In genomic region chr10:21077151-21077719, GRCm38 (mm10) we compare ENCODE assay signal across 12 mouse cellular contexts.
DNase-seq lines count a peak whose midpoint lies in the region; ATAC-seq lines count a peak whose summit lies in the region.
"Had no signal": no experiment of that assay in that cellular context is flagged by ENCODE, and none has a peak within 500 bp of the region (broad histone marks: within the 10 kb centered on the region; RNA-seq: fewer than 3 reads in every experiment).

No protein-coding gene starts in this region.

- peak overlapping the region; percentile 31; the same call in 1 of the 2 replicates for H3K27ac ChIP-seq in forebrain, embryonic 10.5 days
- H3K27ac ChIP-seq in forebrain, embryonic 16.5 days (ENCODE audit: low read length) = no peak overlapping the region
- H3K27ac ChIP-seq: embryonic facial prominence, embryonic 12.5 days; heart, adult 2 months had no signal

- no peak for ATAC-seq in forebrain, embryonic 16.5 days
- peak; percentile 80 for ATAC-seq in common myeloid progenitor, adult 5-6 weeks (replicated peaks; ENCODE audit: low read depth, poor library complexity, severe bottlenecking)

- no peak overlapping the region for H3K4me2 ChIP-seq in forebrain, embryonic 16.5 days (ENCODE audit: low read length)
- H3K4me2 ChIP-seq: embryonic facial prominence, embryonic 12.5 days; midbrain, embryonic 11.5 days had no signal

- H3K36me3 ChIP-seq in forebrain, embryonic 10.5 days (replicated peaks) = peaks cover 8% of the 10 kb centered on the region
- no peaks in the 10 kb centered on the region for H3K36me3 ChIP-seq in forebrain, embryonic 16.5 days (ENCODE audit: control insufficient read depth, insufficient read depth)
- no peaks in the 10 kb centered on the region for H3K36me3 ChIP-seq in splenic B cell, adult 2 months (ENCODE audit: control insufficient read depth, insufficient read depth, low read length, poor library complexity, severe bottlenecking)
- H3K36me3 ChIP-seq: embryonic facial prominence, embryonic 12.5 days had no signal

- peaks cover 16% of the 10 kb centered on the region for H3K4me1 ChIP-seq in forebrain, embryonic 10.5 days
- no peaks in the 10 kb centered on the region for H3K4me1 ChIP-seq in forebrain, embryonic 16.5 days (replicated peaks; ENCODE audit: control insufficient read depth, insufficient read depth, low read length)
- H3K4me1 ChIP-seq: embryonic facial prominence, embryonic 12.5 days had no signal

- H3K9me3 ChIP-seq in forebrain, embryonic 10.5 days = no peaks in the 10 kb centered on the region
- H3K9me3 ChIP-seq in forebrain, embryonic 16.5 days (ENCODE audit: control insufficient read depth, low read length) = no peaks in the 10 kb centered on the region
- H3K9me3 ChIP-seq: embryonic facial prominence, embryonic 12.5 days had no signal

- H3K4me3 ChIP-seq in forebrain, embryonic 10.5 days = no peak overlapping the region
- no peak overlapping the region for H3K4me3 ChIP-seq in forebrain, embryonic 16.5 days (replicated peaks; ENCODE audit: low read length)
- H3K4me3 ChIP-seq: embryonic facial prominence, embryonic 12.5 days; heart, adult 2 months had no signal

- 79% methylated on average over 14 of the region's 14 CpGs for WGBS in forebrain, embryonic 10.5 days
- 80% methylated on average over 14 of the region's 14 CpGs for WGBS in forebrain, embryonic 16.5 days

- no peak for DNase-seq in forebrain, embryonic 10.5 days (ENCODE audit: extremely low spot score, low spot score)
- peak; percentile 53 to 55 for DNase-seq in lung, postnatal 4 days
- peak; percentile 86 for DNase-seq in splenic B cell, adult 2 months (ENCODE audit: low read depth, low spot score)
- DNase-seq in ovary, postnatal 10 days (ENCODE audit: low spot score) = no peak
- DNase-seq in urinary bladder, postnatal 36 days (ENCODE audit: low spot score in 2 of 2) = no peak
- no peak for DNase-seq in gastrocnemius, postnatal 25 days
- DNase-seq: right cerebral cortex, postnatal 25 days had no signal

- H3K9ac ChIP-seq in forebrain, embryonic 16.5 days (replicated peaks; ENCODE audit: low read depth, low read length) = no peak overlapping the region
- H3K9ac ChIP-seq: embryonic facial prominence, embryonic 12.5 days had no signal

- H3K27me3 ChIP-seq in forebrain, embryonic 10.5 days (ENCODE audit: poor library complexity, severe bottlenecking) = peaks cover 17% of the 10 kb centered on the region; the same call in 1 of the 2 replicates
- H3K27me3 ChIP-seq in forebrain, embryonic 16.5 days (replicated peaks; ENCODE audit: control insufficient read depth, insufficient read depth, low read length) = no peaks in the 10 kb centered on the region
- H3K27me3 ChIP-seq in splenic B cell, adult 2 months (ENCODE audit: control insufficient read depth, insufficient read depth, low read length, poor library complexity, severe bottlenecking) = no peaks in the 10 kb centered on the region
- H3K27me3 ChIP-seq: embryonic facial prominence, embryonic 12.5 days had no signal

Comparison
In these comparisons a context has a peak if more than half of its experiments do, and no peak if none do; other contexts are left out.
1. DNase-seq: peak in lung, postnatal 4 days (2 of 2) and splenic B cell, adult 2 months (single experiment); none in forebrain, embryonic 10.5 days (single experiment), ovary, postnatal 10 days (single experiment), urinary bladder, postnatal 36 days (0 of 2) and gastrocnemius, postnatal 25 days (single experiment).